Mouse (Mus musculus): ENCODE results near the gene Gm10964.

The Gm10964 gene

DNA sequence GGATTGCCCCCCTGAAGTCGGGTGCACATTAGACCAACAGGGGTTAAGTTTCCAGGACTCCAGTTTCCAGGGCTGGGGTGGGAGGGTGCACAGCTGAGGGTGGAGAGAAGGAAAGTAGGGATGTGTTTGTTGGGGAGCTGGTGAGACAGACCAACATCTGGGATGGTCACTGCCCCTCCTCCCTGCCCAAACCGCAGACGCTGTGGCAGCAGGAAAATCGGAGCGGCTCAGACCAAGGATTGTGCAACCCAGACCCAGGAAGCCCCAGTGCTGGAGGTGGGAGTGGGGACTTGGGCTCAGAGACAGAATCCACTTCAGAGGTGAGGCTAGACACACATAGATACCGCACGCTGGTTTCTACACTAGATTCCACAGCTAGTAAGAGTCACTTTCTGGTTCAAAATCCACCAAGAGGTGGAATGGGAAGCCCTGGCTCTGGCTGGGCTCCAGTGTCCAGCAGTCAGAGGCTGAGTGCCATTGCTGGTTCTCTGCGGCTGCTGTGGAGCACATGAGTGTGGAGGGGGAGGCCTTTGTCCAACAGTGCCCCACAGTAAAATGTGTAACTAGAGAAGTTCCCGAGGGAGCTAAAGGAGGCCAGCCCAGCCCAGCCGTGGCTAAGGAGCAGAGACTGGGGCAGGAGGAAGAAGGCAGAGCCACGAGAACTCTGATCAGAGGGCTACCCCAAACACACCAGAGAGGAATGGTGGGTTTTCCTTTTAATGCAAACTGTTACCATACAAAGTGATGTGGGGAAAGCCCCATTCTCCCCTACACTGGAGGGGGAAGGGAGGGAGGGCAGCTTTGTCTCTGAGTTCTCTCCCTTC lies 4.3 kb upstream of the Gm10964 start:
- peak in 1 of 2 experiments; percentile 48 for DNase-seq (ENCODE audit: low spot score in 2 of 2)

DNA sequence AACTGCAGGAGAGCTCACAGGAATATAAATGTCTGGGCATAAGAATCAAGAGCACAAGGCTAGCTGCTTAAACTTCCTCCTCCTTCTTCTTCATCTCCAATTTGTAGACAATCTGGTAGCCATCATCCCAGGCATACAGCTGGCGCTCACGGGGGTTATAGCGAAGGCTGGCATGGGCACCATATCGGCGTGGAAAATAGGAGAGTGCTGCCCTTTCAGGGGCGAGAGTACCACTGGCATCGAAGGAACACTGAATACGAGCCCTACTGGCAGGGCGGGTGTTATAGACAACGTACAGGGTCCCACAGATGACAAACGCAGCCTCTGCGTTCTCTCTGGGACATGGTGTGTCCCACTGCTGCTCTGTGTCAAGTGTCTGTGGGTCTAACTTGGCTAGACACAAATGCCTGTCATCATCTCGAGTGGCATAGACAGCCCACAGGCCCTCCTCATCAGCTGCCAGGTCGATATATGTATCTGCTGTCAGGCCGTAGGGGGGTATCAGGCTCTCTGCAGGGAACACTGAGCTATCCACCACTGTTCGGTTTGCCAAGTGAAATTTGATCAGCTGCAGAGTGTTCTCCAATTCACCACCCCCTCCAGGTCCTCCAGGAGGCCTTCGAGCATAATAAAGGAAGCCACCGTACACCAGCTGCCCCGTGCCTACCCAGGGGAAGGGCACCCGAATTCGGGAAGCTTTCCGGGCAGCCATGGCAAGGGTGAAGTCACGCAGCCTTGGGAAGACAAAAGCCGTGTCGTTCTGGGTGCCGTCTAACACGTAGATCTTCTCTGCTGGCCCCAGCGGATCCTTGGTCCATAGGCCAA lies 3.2 kb upstream of the Gm10964 start:
- DNase-seq (ENCODE audit: low spot score in 2 of 2) = no peak

DNA sequence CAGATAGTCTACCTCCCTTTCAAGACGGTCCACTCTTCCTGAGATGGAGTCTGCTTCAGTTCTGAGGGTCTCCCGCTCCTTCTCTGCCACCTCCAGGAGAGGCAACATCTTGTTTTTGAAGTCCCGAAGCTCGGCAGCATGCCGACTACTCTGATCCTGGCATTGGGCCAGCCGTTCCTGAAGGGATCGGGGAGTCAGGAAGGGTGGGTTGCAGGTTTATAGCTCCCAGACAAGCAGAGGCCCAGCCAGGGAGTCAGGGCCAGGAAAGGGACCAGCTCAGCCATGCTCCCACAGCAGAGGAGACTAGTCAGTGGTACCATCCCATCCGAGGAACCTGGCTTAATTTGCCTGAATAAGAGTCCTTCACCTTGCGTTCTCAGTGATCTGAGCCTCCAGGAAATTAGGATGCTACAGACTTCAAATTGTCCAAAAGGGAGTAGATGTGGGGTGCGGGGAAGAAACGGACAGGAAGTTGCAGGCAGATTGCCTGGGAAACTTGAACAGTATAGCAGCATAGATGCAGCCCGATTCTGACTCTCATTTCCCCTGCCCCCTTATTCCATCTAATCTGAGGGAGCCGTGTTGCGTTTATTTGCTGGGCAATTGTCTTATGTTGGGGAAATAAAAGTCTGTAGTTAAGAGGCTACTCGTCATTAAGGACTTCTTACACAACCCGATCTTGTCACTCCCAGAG lies 2.0 kb upstream of the Gm10964 start:
- peak in 1 of 2 experiments; percentile 37 for DNase-seq (ENCODE audit: low spot score in 2 of 2)

DNA sequence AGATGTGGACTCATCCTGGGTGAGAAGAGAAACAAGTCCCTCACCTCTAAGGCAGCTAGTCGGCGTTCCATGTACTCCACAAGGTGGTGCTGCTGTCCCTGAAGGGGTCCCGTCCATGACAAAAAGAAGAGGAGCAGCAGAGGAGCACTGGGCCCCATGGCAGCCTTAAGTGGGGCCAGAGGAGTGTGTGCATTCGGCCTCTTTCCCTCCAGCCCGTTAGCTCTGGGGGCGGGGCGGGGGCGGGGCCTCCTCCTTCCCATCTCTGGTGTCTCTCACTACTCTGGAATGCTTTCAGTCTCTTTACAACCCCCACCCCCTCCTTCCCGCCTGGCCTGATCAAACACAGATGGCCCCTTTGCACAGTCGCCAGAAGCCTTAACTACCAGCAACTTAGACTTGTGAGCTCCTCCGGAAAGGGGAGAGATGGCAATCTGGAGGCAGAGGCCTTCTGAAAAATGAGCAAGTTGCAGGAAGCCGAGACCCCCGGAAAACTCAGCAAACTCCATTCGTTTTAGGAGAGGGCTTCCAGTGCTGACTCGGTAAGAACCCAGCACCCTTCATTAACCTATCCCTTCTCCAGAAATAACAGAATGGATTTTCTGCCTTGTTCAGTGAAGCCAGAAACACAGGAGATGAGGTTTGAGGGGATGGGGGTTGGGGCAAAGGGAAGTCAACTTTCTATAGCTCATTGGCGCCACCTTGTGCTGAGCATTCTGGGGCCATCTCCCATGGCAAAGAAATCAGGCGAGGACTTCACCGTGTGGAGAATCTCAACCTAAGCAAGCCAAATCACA lies 1.2 kb upstream of the Gm10964 start, which contains the start of gene Olfml3:
Gene Olfml3, minus strand, starts transcription at position 224 of the 794 bp plus-strand sequence.
- peak; percentile 81 to 84 for DNase-seq (ENCODE audit: low spot score in 2 of 2)

DNA sequence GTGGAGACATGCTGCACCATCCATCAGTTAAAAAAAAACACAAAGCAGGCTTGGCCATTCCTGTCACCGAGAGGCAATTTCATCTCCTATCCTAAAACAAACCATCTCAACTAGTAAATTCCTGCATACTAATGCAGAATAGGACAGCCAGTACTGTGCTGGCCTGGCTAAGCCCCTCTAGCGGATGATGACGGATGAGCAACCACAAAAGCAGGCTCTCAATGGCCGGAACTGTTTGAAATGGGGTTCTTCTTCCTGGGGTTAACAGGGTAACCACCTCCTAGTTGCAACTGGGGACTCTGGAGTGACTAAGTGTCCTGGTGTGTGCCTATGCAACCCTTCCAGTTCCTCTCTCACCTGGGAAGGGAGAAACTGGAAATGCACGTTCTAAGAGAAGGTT lies 1.2 kb downstream of the Gm10964 start:
- no peak for DNase-seq (ENCODE audit: low spot score in 2 of 2)

DNA sequence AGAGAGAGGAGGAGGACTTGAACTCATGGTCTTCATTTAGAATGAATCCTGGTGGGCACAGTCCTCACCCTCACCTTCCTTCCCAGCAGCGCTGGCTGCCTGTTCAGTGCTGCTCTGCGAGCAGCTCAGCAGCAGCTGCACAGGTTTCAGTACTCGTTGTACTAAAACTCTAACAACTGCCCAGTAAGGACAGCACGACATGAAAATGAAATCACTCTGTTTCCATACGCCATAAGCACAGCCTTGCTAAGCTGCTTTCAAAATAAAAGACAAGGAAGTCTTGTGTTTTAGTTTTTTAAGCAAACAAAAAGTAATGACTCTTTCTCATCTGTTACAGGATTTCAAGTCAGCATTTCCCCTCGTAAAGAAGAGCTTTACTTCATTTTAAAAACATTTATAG lies 4.0 kb downstream of the Gm10964 start:
- DNase-seq (ENCODE audit: low spot score in 2 of 2) = no peak

DNA sequence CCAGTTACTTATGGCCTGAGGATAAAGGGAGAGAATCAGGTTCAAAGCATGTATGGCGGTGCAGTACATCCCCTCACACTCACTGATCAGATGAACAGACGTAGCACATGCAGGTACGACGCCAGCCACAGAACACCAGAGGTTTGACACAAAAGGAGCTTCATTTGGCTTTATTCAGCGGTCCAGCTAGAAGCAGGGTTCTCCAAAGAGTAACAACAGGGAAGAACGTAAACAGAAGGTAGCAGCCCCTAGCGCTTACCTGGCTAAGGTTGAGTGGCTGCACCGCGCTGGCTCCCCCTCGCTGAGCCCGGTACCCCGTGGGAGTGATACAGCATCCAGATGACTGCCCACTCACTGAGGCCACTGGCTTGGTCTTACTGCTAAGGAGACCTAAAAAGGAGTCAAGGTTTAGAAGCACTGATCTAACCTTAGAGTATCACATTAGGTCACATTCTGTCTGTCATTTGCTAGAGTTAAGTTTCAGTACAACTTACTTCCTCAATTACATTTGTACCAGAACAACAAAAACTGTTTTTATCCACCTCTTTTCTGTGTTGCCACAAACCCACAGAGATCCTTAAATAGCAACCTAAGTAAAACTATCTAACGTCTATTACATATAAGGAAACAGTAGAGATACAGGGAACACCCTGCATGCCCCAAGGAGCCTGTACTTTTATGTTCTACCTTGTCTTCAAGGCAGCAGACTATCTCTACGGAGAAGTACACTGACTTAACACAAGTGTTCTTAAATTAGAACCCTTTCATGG lies 6.0 kb downstream of the Gm10964 start:
- no peak for DNase-seq (ENCODE audit: low spot score in 2 of 2)

DNA sequence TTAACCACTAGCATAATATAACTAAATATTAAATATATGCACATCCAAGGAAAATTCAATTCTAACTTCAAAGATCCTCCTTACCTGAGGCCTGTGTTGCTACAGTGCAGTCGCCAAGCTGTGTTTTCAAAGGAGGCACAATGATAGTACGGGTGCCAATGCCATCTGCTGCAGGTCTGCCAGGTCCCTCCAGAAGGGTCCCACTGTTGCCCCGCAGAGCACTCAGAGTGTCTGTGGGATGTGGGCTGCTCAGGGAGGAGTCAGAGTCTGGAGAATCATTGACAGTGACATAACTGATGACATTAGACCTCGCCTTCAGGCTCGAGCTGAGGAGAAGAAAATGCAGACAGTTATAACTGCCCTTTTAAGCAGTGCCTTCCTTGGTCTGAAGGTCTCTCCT lies 7.5 kb downstream of the Gm10964 start:
- DNase-seq (ENCODE audit: low spot score in 2 of 2) = no peak

DNA sequence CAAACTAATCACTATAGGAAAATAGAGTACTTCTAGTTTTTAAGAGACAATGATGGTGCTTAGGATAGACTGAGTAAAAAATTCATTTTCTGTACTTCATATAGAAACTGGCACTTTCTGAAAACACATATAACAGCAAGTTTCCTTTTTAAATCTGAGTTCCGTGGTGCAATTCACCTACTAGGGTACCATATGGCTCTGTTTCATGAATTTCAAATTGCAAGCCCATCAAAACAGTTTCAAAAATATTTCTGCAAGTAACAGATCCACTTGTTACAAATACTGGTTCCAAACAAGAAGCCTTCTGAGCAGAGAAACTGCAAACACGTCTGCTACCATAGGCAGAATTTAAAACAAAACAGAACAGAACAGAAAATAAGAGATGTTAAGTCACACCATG lies 12.4 kb downstream of the Gm10964 start:
- DNase-seq (ENCODE audit: low spot score in 2 of 2) = no peak

DNA sequence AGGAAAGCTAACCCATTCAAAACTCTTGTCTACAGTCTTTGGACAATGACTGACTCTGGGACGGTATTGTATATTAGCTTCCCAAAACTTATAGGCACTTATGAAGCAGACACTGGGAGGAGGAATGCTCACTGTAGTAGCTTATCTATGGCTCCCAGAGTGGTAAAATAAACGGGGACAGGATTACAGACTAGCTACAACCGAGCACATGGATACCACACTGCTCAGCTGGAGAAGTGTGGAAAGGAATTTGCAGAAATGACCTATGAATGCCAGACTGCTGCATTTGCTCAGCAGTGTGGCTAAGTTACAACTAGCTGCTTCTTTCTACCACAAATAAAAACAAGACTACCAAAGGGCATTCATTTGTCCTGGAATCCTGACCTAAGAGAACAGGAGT lies 16.2 kb downstream of the Gm10964 start:
- DNase-seq (ENCODE audit: low spot score in 2 of 2) = no peak

DNA sequence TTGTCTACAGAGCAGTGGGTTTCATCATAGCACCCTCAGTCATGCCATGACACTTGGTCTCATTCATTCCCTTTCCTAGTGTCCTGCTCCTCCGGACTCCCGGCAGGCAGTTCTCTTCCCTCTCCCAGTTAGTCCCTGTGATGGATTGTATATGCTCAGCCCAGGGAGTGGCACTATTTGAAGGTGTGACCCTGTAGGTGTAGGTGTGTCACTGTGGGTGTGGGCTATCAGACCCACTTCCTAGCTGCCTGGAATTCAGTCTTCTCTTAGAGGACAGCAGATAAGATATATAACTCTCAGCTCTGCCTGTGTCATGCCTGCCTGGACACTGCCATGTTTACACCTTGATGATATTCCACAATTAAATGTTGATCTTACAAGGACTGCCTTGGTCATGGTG lies 17.8 kb downstream of the Gm10964 start:
- no peak for DNase-seq (ENCODE audit: low spot score in 2 of 2)

DNA sequence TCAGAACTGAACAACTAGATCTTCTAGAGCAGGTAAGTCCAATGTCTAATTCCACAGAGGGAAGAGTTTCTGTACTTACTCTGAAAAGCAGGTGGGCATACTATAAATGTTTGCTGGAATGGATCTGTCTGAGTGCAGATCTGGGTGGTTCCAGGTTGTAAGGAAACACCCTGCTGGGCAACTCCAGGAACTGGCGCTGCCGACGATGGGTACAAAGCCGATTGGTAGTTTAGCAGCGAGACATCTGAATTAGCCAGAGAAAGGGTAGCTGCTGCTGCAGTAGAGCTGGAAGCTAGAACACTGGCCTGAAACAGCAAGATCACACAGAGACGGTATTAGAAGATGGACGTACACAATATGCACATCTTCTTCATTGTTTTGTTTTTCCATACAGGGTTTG lies 19.3 kb downstream of the Gm10964 start:
- DNase-seq (ENCODE audit: low spot score in 2 of 2) = no peak

DNA sequence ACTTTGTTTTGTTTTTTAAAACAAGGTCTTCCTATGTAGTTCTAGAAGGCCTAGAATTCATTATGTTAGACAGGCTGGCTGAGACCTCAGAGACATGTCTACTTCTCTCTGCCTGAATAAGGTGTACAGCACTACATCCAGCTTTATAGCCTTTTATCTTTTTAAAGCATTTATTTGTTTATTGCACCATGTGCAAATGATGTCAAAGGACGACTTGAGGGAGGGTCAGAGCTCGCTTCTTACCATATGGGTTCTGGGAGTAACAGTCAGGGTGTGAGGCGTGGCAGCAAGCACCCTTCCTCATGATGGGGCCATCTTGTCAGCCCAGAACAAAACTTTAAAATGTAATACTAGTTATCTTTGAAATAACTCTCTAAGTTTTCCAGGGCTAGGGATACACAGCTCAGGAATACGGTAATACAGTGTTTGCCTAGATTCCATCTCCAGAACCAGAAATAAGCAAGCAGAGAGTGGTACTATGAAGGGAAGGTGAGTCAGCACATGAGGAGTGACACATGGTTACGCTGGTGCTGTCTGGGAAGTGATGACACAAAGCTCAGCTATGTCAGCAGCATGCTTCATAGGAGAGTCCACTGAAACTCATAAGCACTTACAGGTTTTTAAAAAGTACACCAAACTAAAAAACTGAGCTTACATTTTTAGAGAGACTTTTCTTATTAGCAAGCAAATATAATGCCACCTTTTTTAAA lies 20.2 kb downstream of the Gm10964 start:
- no peak for DNase-seq (ENCODE audit: low spot score in 2 of 2)

DNA sequence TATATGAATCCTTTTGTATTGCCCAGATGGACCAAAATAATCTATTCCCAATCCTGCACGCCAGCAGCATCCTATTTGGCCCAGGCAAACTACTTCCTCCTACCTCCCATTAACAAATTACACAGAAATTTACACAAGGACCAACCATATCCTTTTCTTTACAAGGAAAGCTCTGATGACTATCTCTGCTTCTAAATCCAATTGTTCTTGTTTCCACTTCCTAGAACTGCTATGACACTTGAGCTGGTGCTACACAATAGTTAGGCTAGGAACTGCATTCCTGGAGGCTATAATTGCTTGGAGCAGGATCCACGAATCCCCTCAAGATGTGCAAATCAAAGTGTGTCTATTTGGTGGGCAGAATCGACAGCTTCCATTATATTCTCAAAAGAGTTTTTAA lies 27.6 kb downstream of the Gm10964 start:
- DNase-seq (ENCODE audit: low spot score in 2 of 2) = no peak

DNA sequence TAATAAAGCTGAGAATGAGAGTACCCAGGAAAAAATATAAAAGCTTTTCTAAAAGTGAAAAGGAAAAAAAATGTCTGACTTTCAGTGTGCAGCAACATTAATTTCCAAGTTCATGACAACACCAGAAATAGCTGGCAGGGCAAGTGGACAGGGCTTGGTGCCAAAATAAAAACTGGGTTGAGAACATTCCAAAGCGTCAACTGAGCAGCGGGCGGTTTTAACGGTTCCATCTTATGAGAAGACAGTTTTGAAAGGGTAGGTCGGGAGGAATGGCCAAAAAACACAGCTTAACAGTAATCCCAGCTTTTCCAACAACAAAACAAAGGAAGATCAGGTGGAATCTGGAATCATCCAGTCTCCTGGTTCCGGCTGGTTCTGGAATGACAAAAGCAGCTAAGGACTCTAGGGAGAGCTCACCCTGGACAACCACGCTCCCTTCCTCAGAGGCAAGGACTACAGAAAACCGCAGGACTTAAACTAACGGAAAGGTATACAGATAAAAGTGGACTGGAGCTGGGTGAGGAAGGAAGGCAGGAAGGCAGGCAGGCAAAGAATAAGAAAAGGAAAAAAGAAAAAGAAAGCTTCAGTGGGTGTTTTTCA lies 32.5 kb downstream of the Gm10964 start:
- peak; percentile 70 to 83 for DNase-seq (ENCODE audit: low spot score in 2 of 2)

DNA sequence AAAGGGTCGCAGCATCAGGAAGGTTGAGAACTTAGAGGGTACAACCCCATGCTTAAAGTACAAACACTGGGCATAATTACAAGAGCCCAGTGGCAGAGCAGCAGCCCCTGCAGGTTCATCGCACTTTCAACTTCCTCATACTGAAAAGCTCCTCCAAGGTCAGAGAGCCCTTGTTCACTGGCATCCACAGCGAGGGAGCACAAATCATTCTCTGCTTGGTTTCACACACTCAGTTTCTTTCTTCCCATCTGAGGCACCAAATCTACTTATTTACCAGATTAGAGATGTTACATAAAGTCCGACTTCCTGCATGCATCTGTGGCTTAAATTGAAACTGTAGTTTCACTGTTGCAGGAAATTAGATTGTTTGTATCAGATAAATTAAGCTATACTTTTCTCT lies 33.7 kb downstream of the Gm10964 start:
- no peak for DNase-seq (ENCODE audit: low spot score in 2 of 2)

DNA sequence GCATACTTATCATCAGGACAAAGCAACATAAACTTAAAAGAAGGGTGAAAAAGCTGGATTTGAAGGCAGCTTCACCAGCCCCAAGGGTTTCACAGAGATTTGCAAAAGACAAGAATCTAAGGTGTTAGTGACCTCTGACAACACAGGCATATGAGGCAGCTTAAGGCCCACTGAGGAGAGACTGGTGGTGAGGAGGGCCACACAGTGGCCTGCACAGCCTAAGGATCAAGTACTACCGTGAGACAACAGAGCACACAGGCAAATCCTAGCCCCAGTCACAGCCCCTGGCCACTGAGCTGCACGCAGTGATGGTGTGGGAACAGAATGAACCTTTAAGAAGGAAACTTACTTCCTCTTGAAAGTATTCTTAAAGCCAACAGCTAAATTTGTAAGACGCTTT lies 34.3 kb downstream of the Gm10964 start:
- DNase-seq (ENCODE audit: low spot score in 2 of 2) = no peak

DNA sequence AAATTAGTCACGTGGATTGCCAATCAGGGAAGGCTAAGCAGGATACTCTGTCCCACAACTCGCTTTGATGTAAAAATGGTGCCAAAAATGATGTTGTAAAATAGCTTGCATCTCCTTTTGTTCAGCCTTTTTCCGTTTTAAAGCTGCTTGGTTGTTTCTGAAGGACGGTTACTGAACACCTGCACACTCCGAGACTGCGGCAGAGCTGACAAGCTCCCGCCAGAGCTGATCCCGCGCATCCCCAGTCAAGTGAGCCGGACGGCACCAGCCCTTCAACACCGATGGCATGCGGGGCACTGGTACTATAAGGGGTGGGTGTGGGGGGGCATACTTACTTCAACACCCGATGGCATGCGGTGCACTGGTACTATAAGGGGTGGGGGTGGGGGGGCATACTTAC lies 34.8 kb downstream of the Gm10964 start:
- DNase-seq (ENCODE audit: low spot score in 2 of 2) = no peak

DNA sequence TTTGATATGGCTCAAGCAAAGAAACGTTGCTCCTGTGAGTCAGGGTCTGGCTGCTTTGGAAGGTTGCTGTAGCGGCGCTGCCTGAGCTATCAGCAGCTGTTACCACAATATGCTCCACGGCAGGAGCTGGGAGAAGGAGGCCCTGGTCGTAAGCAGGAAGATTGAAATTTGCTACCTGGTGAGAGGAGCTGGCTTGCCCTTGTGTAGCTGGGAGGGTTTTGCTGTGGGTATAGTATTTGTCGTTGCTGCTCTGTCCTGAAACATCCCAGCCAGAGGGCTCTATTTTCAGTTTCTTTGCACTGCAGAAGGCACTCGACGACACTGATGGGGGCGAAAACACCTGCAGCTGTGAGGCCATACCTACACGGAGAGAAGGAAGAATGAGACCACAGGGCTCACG lies 38.8 kb downstream of the Gm10964 start:
- DNase-seq (ENCODE audit: low spot score in 2 of 2) = no peak

DNA sequence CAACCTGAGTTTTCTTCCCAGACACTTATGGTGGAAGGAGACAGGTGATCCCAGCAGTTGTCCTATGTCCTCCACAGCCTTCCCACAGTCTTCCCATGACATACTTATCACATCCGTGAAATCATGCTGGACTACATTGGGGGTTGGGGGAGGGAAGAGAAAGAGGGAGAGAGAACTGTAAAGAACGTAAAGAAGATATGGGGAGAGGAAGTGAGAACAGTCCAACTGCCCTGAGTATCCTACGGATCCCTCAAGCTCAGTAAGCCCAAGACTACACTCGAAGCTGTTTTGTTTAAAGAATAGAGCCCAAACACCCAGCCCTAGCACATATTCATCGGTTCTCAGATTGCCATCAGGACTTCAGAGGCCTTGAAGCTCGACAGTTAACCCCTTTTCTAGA lies 39.5 kb downstream of the Gm10964 start:
- DNase-seq (ENCODE audit: low spot score in 2 of 2) = no peak

Data from urinary bladder, postnatal 36 days (tissue).